Mouse (Mus musculus) induced T-regulatory cell, adult 2 months (primary cell): ENCODE data around the gene Prrt4.
A peak's percentile ranks its signal among the peaks of the same experiment; 100 is the strongest.

Experiments
- DNase-seq: peaks from one replicate; pipeline ENCODE4 v3.0.0-alpha.2; 2012; ENCODE audit warnings: low read depth

Gene Prrt4

DNA sequence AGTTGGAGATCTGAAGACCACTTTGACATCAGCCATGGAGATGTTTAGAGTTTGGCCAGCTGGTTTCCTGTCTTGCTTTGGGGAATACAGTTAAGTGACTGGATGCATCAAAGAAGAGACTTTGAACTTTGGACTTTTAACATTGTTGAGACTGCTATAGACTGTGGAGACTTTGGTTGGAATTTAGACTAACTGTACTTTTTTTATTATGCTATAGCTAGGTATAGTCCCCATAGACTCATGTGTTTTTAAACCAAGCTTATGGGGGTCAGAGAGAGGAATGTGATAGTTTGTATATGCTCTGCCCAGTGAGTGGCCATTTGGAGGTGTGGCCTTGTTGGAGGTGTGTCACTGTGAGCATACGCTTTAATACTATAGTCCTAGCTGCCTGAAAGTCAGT, 29.4 kb downstream of the Prrt4 start:
- DNase-seq: no peak

DNA sequence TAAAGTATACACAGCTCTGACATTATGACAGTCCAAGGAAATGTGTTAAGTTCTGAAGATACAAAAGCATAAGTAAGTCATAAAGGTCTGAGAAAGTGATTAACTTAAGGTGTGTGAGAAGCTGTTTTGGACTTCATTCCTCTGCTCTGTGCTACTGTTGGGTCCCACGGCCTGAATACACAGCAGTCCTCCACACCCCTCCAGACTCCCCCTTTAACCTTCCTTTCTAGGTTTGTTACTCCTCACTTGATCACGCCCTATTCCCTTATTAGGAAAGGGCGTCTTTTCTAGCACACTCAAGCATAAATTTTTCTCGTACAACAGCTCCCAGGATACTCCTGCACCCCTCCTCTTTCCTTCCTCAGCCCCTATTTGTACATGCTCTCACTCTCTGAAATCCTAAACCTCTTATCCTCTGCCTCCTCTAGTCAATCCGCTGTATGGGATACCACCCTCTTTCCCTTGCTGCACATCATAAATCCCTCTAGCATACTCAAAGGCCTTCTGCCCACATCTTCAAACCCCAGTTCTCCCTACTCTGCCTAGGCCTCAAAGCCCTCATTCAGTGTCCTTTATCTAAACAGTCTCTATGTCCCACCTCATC, 31.9 kb downstream of the Prrt4 start:
- no peak for DNase-seq

DNA sequence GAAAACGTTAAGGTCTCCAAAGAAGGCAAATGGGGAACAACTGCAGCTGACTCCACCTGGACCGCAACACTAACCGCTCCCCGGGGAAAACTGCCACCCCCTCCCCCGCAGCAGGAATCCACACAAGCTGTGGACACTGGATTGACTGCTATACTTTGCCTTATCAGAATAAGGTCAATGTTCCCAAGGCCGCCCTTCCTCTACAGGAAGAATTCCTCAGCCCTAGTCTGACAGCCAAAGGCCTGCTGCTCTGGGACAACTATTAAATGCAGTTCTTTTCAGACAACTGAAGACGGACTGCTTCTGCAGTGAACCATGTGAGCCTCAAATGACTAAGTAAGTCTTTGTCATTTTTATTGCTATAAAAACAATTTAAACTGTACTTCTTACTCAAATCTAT, 32.7 kb downstream of the Prrt4 start:
- no peak for DNase-seq

DNA sequence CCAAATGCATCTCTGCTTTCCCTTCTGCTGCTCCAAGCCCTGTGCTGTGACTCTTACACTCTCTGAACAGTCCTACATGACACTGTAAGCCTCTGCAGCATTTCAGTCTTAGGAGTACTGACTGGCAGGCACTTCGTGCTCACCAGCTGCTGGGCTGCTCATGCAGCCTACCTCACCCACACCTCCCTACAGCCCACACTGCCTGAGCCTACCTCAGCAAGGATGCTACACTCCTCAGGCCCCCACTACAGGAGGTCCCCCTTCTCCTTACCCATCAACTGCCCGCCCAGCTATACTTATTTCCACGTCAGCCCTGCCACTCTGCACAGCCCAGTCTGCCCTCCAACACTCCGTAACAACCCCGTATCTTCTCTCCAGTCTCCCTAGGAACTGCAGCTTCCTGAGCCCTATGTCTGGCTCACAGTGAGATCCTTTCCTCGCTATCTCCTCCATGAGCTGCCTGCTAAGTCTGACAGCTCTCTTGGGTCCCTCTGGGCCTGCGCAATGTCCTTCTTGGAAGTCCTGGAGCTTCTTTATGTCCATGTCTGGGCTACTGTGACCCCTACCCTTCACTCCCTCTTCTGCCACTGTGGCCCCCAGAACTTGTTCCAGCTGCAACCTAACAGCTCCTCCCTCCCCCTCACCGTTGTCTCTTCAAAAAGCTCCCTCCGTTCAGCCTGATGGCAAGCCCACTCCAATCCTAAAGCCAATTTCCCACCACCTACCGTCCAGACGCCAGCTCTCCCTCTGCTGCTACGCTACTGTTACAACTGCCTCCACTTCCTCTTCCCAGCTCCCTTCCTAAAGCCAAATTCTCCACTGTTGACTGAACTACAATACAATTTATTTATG, 33.7 kb downstream of the Prrt4 start:
- DNase-seq: no peak

GRCm38 (mm10) chr6:29144971-29145370, 34.4 kb downstream of the Prrt4 start:
- no peak for DNase-seq

DNA sequence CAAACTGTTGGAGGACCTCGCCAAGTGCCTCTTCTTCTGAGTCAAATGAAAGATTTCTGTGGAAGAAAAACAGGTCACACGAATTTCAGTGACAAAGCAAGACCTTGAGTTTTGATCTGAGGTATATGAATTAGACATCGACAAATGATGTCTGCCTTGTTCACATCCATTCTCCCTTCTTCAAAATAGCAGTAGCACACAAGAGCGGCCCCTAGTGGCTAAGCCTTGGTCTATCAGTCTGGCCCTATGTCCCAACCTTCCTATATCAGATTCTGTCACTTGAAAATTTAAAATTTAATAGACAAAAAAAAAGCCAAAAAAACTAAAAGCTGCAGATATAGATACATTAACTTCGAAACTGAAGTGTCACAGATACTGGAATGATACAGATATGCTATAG, 35.8 kb downstream of the Prrt4 start:
- DNase-seq: peak; percentile 59

- no peak for DNase-seq
These were observed 41.9 kb downstream of the Prrt4 start for GRCm38 (mm10) chr6:29137441-29137840.

DNA sequence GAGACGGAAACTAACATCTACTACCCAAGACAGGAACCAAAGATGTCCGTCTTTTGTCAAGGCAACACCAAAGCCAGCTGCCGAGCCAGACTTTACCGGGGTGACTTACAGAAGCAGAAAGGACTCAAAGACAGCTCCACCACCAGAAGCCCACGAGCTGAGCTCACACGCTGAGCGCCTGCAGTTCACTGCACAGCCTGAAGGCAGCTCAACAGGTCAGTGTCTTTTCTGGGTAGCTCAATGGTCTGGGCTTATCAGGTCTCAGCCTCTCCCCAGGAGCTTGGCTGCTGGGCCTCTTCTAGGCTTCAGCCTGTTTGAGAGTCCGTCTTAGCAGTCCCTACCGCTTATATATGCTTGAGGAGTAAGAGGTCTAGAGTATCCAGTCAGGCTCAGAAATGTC, 46.3 kb downstream of the Prrt4 start:
- no peak for DNase-seq

- no peak for DNase-seq
These were observed 52.4 kb downstream of the Prrt4 start for GRCm38 (mm10) chr6:29126878-29127426.

DNA sequence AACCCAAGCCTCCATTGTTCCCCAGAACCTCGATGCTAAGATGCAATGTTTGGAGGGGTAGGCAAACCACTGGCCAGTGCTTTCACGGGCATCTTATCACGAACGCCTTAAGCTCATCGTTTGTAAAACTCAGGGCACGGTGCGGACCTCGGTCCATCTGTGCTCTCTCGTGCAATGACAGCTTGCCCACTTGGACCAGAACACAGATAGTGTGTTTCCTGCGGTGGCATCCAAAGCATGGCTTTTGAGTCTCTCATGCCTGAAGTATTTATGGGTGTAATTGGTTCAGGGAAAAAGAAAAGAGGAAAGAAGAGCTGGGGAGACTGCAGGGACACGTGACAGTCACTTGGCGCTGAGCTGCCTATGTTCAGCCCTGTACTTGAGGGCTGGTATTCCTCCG, 59.4 kb downstream of the Prrt4 start:
- DNase-seq: no peak
